Mouse (Mus musculus) right cerebral cortex, postnatal 36 days (tissue): ENCODE measurements around the gene Dnajb8.

Experiments
- DNase-seq, 2 experiments: peaks; one replicate each; pipeline ENCODE4 v3.0.0; 2022; ENCODE audit warnings: low spot score in 2 of 2, mixed read lengths in 1 of 2

Dnajb8 gene

DNA sequence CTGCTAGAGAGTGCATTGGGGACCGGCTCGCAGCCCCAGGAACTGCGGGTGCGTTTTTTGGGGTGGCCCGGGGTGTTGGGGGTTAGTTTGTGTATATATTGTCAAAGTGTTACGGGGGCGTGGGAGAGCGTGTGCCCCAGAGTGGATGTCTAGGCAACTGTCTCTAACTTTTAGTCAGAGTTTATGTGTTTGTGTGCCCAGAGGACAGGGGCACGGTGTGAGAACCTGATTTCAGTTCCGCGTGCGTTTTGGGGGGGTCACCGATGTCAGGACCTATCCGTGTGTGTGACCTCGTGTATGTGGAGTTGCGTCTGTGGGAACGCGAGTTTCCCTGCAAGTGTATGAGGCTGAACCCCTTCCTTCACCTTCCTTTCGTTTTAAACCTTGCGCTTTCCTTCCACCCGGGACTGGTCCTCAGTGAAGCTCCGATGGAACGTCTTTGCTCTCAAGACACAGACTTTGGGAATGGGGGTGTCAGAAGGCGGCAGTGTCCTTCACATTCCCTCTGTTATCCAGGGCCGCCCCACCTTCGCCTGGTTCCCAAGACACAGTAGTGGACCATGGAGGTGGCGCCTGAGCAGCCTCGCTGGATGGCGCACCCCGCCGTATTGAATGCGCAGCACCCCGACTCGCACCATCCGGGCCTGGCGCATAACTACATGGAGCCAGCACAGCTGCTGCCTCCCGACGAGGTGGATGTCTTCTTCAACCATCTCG is 22.9 kb upstream of the Dnajb8 start:
- no peak for DNase-seq

DNA sequence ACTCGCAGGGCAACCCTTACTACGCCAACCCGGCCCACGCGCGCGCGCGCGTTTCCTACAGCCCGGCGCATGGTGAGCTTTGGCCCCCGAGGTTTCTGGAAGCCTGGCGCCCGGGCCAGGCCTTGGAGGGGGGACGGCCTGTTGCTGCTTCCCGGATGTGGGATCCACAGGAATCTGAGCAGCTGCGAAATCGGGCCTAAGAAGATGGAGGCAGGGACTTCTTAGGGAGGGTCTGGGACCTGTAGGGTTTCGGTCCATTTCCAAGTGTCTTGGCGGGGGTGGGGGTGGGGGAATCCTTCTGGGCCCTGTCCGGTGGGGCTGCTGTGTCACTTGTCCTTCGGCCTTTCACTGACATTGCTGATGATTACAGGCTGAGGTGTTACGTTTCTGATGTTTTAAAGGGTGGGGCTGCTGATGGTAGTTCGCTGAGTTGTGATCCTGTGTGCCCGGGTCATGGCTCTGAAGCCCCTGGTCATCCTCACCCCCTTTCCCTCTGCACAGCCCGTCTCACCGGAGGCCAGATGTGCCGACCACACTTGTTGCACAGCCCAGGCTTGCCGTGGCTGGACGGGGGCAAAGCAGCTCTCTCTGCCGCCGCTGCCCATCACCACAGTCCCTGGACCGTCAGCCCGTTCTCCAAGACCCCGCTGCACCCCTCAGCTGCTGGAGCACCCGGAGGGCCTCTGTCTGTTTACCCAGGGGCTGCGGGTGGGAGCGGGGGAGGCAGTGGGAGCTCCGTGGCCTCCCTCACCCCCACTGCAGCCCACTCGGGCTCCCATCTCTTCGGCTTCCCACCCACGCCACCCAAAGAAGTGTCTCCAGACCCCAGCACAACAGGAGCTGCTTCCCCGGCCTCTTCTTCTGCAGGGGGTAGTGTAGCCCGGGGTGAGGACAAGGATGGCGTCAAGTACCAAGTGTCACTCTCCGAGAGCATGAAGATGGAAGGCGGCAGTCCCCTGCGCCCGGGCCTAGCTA is 22.1 kb upstream of the Dnajb8 start:
- no peak for DNase-seq

DNA sequence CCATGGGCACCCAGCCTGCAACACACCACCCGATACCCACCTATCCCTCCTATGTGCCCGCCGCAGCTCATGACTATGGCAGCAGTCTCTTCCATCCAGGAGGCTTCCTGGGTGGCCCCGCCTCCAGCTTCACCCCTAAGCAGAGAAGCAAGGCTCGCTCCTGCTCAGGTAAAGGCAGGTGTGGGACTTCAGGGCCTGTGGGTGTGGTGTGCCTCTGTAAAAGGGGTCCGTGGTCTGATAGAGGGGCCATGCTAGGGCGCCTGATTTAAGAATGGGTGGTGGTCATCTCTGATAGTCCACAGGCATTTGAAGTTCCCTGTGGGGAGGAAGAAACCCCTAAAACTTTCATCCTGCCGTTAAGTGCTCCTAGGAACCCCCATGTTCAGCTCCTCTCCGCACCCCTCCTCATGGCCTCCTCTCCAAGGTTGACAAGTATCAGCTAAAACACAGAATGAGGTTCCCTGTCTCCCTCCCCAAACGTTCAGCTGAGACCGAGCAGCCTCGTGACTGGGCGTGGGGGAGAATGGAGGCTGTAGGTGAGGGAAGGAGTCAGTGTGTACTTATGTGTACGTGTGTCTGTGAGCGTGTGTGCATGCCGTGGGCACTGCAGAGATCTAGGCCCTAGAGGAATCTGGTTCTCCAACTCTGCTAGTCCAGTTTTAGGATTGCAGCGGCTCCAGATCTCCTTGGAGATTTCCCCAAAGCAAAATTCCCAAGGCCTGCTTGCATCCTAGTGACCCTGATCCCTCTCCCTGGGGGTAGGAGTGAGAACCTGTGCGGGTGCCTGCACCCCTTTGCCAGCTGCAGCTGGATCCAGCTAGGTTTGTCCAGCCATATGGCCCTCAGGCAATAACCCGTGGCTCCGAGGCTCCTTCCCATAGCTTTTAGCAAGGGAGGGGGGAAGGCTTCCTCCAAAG is 21.1 kb upstream of the Dnajb8 start:
- no peak for DNase-seq

DNA sequence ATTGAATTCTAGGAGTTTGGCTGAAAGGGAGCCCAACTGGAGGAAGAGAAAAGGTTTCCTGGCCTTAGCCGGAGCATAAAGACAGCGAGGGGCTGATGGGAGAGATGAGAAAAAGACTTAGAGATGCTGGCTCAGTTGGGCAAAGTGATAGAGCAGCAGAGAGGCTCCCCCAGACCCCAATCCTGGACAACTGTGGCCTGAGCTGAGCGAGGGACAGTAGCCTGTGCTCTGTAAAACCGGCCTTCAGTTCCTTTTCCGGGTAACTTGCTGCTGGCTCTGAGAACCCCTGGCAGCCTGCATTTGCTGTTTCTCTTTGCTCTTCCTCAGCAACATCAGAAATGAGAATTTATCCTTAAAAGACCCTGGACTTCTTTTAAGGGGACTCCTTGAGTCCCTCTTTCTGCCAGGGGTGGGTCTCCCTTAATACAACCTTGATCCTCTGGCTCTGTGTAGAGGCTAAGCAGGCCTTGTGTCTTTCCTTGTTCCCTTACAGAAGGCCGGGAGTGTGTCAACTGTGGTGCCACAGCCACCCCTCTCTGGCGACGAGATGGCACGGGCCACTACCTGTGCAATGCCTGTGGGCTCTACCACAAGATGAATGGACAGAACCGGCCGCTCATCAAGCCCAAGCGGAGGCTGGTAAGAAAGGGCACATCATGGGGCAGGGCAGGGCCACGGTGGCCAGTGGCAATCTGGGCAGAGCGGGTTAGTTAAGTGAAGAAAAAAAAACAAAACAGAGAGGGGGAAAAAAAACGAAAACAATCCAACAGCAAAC is 20.0 kb upstream of the Dnajb8 start:
- no peak for DNase-seq

DNA sequence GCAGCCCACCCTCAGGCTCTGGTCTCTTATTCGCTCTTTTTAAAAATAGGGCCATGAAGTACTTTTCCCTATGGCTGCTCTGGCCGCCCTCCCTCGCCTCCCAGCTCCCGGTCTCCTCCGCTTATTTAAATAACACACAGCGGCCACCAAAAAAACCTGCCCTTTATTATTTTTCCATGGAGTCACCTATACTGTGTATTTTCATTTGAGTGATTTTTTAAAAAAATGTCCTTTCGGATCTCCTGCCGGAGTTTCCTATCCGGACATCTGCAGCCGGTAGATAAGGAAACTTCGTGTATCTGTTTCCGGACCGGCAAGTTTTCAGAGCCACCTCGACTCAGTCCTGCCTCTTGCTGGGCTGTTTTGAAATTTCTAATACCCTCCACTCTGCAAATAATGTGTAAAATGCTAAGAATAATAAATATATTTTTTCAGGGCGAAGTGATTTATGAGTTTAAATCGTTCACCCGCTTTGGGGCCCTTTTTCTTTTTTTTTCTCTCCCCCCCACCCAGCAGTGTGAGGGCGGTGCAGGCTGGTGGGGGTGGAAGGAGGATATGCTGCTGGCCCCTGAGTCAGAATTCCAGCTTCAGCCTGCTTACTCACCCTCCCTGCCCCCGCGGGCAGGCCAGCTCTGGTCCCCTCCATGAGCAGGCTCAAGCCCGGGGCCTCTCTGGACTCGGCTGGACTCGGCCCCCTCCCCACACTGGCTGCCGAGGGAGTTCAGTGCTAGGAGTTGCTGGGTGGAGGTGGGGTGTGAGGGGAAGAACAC is 19.0 kb upstream of the Dnajb8 start:
- DNase-seq = no peak

DNA sequence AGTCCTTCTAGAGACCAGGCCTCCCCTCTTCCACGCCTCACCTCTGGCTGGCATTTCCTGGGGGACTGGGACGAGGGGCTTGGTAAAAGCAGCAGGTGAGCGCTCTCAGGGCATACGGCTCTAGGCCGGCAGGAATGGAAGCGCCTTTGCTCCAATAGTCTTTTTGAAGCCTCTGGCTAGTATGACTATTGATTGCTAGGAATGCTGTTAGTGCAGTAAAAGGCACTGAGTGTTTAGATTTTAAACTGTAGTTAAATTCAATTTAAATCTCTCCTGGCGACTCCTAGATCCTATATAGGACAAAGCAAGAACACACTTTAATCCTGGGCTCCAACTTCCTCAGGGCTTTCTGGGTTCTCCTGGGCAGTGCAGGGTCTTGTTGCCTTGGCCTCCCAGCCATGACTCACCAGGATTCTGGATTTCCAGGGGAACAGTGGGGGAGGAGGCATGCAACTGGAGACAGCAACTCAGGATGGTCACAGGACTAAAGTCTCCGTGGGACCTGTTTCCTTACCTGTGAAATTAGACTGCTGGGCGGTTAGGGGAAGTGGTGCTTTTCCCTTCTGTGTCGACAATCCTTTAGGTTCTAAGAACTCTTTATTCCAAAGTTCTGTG is 18.2 kb upstream of the Dnajb8 start:
- DNase-seq = no peak

DNA sequence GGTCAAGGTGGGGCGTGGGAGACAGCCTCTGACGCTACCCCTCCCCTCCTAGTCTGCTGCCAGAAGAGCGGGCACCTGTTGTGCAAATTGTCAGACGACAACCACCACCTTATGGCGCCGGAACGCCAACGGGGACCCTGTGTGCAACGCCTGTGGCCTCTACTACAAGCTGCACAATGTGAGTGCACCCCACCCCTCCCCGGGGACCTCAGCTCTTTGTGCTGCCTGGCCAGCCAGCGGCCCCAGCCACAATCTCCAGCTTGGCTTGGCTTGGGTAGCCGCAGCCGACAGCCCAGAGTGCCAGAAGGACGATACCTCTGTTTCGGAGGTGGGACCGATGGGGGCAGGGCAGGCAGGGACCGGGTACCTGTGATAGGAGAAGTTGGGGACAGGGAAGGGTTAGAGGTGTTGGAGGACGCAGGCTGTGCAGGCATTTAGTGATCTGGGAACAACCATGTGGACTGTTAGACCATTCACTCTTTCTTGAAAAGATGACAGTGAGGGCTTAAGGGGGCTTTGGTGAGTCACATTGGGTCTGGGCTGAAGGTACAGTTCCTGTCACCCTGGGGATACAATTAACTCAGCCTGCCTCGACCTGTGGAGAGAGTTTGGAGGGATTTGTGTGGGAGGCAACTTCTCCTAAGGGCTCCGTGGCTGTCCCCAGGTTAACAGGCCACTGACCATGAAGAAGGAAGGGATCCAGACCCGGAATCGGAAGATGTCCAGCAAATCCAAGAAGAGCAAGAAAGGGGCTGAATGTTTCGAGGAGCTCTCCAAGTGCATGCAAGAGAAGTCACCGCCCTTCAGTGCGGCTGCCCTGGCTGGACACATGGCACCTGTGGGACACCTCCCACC is 17.3 kb upstream of the Dnajb8 start:
- DNase-seq = no peak

DNA sequence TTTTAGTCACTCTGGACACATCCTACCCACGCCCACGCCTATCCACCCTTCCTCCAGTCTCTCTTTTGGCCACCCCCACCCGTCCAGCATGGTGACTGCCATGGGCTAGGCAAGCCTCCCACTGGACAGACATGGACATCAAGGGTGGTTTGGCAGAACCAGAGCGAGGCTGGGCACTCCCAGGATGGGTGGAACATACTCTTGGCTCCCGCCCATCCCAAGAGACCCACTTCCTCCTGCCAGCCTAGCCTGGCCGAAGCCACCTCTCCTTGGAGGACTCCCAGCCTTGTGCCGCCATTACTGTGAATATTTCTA is 16.7 kb upstream of the Dnajb8 start:
- DNase-seq = no peak

DNA sequence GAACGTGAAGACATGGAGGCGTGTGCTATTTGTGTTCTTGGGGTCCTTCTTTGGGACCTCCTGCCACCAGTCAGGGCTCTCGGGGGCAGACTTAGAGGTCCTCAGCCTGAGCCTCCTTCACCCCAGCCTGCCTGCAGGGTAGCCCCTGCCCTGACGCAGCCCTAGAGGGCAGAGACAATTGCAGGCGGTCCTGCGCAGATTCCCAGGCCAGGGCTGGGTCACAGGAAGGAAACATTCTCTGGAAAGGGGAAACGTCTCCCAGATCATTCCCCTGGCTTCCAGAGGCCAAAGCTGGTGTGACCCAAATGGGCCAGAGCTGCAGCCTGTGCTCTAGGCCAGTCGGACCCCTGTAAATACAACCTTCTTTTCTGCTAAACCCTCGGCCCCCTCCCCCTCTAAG is 16.1 kb upstream of the Dnajb8 start:
- no peak for DNase-seq

DNA sequence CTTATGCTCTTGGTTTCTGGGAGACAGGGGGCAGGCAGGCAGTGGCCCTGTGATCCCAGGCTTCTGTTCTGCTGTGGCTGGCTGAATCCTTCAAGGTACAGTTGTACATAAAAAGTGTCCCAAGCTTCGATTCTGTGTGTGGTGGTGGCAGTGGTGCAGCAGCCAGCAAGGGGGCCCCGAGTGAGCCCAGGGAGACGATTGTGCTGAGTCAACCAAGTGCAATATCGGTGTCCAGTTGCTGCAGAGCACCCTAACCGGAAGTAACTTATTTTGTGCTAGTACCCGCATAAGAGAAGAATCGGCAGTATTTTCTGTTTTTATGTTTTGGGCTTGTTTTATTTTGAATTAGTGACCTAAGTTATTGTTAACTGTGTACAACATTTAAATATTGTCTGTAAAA is 15.5 kb upstream of the Dnajb8 start:
- no peak for DNase-seq

DNA sequence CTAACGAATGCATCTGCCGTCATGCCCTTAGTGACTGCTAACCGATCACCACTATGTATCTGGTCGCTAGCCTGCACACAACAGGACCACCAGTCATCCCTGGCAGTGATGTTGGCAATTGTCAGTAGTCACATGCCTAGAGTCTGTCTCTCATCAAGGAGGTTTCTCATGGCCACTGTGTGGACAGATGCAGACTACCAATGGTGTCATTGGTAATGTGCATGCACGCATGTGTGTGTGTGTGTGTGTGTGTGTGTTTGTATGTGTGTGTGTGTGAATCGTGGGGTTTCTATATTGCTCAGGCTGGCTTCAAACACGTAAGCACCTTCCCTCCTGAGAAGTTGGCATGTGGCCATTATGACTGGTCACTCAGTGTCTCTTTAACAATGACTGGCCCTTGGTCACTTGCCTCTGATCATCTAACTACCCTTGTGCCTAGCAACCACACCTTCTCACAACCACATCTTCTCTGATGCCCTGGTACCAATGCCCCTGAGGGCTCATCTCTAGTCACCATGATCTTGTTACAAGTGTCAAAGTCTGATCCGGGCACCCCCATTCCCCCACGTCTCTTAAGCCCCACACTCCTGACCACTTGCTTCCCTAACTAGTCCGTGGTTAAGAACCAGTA is 14.6 kb upstream of the Dnajb8 start:
- no peak for DNase-seq

DNA sequence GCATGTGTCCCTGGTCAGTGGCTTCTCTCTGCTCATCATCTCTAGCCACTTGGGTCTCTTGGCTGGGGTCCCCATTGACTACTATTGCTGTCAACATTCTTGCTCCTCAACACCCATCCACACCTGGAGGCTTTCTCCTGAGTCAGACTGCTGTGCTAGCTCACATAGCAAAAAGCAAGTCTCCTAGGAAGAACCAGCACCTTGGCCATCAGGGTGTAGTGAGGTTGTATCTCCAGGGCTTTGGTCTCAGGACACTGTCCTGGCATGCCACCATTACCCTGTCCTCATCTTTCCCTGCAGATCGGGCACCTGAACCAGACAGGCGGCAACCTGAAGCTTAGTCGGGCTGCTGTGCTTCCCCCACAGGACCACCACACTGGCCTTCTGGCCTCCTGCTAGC is 13.7 kb upstream of the Dnajb8 start:
- no peak for DNase-seq

DNA sequence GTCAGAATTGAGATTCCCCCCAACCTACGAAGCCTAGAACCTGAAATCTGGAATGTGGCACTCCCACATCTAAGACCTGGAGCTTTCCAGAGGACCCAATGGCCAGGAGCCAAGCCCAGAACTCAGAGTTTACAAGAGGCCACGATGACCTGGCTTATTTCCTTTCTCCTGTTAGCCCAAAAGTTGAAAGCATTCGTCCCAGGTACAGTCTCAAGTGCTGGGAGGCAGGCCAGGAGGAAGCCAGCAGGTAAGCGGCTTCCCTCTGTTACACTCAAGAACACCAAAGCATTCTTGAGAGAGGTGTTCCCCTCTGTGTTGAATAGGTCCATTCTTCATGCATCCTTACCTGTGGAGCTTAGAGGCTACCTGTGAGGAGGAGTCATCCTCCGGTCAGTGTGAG is 12.6 kb upstream of the Dnajb8 start:
- DNase-seq = no peak

DNA sequence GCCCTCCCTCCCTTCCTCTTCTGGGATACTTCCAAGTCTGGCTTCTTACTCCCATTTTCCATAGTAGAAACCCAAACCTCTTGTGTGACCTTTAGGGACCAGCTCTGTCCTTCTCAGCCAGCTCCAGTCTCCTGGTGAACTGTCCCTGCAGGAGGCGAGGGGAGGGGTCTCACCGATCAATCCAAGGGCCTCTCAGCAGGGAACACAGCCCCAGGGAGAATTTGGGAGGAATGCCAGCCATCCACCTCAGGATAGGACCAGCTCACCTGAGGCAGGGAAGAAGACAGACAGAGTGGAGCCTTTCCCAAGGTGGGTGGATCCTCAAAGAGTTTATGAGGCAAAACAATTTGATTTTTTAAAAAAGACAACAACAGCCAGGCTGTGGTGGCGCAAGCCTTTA is 11.9 kb upstream of the Dnajb8 start:
- DNase-seq = no peak

DNA sequence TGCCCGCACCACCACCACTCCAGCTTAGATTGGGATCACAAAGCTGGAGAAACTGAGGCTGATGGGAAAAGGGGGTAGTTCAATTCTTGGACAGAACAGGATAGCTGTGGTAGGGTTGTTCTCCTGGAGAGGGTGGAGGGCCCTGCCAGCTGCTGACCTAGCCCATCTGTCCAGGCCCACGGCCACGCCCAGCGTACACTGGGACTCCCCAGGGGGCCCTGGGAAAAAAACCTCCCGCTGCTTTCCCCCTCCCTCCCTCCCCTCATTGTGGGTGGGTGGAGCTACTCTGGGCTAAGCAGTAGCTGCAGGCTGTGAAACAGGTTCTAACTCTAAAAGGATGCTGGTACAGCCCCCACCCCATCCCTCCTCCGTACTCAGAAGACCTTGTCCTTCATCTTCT is 6.3 kb upstream of the Dnajb8 start:
- no peak for DNase-seq

DNA sequence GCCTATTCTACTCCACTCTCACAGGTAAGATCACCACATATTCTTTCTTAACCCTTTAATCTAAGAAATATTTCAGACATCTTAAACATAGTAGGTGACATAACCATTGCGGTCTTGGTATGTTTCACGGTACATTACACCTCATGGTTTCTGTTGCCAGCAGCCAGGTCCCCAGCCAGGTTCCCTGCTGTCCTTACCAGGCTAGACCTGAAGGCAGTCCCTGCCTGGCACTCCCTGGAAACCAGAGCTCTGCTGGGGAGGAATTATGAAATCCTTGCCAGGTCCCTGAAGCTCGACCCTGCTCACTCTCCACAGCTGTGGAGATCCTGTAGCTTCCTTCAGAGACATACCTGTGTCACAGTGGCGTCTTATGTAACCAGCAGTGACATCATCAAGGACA is 5.9 kb upstream of the Dnajb8 start:
- no peak for DNase-seq

DNA sequence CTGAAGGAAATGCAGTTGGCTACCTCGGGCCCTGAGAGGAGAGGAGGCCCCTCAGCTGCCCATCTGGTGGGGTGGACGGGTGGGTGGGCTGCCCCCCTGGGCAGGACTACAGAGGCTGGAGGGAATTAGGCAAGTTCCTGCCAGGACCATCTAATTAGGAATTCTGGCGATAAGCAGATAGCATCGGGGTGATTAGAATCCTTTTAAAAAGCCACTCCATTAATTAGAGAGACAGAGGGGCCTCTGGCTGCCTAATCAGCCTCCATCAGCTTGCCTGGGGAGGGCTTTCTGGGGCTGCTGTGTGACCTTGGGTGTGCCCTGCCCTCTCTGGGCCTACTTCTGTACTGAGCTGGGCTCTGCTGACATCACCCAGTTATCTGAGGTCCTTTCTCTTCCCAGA is 3.0 kb upstream of the Dnajb8 start:
- no peak for DNase-seq

DNA sequence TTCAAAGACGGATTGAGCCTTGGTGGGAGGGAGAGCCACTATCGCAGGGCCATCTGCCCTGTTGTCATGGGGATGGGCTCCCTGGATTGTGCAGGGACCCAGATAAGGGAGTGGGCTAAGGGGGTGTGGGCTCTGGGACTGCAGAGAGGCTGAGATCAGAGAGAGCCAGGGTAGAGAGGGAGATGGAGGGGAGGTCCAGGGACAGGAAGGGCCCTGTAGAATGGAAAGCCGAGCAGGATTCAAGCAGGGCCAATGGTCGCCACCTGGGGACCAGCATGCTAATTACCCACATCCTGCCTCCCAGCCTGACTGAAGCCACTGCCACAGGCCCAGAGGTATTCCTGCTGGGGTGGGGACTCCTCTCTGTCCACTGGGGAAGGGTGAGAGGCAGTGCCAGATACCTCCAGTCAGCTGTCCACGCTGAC is 4.5 kb downstream of the Dnajb8 start:
- no peak for DNase-seq

DNA sequence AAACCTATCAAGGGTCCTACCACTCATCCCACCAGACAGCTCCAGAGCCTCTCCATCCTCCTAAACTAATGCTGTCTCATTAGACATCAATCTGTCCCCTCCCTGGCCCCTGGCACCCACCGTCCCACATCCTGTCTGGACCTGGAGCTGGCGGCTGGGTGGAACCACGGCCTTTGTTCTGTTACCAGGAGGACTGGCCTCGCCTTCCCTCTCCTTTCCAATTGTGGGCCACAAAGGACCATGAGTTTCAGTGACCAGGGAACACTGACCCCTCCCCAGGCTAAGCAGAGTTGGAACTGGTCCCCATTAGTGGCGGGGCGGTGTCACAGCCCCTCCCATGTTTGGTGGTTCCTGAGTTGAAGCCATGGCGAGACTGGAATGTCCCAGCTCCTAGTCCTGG is 5.5 kb downstream of the Dnajb8 start:
- no peak for DNase-seq
